Mouse (Mus musculus) thymus, postnatal 0 days (tissue): ENCODE data around the gene C1qtnf1. TPM values are rescaled to one million over a fixed set of nuclear protein-coding genes. Genes with fewer than 3 reads are reported as not detected.

ENCODE experiments used
- DNase-seq: peaks from one replicate; pipeline ENCODE4 v3.0.0-alpha.2; 2015; ENCODE audit warnings: low spot score
- polyA plus RNA-seq: library from polyadenylated mRNA; unstranded; fragments of >200 nt; fragmentation: Nextera tagmentation; extraction: Ambion mirVana; gene quantifications from 2 replicates; pipeline ENCODE4 v1.2.1, GENCODE M21; 2015

The C1qtnf1 gene
- polyA plus RNA-seq, 1 experiment from 2014 or later: 2.4 TPM

DNA sequence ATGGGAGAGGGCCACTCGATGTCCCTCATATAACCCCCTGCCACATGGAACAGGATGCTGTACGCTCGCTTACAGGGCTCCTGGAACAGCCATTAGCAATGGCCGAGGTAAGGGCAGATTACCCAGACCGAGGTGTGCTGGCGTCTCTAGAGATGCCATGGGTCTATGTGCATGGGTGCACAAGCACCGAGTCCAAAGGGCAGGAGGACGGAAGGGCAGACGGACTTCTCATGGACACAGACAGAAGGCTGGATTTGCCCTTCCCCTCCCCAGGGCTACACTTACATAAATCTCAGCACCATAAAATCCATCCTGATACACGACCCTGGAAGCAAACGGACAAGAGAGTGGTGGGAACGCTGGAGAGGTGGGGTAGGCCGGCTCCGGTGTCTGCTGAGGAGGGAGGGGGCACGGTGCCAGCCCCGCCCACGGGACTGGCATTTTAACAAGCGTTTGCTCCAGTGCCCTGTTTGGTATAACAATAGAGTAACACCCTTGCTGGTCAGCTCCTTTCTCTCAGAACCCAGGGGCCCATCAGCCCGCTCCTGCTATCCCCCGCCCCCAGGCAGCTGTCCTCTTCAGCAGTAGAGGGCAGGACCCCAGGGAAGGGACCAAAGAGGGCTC is 68.2 kb downstream of the C1qtnf1 start:
- no peak for DNase-seq

Other genes starting within 250 kb of the C1qtnf1 start
- gene Cyth1, start 179.6 kb upstream of the C1qtnf1 start, polyA plus RNA-seq: 44.7 and 46.1 TPM in 2 replicates
- 13.0 and 15.2 TPM in 2 replicates for gene Usp36, start 138.0 kb upstream of the C1qtnf1 start, polyA plus RNA-seq
- gene Cep295nl, start 85.7 kb upstream of the C1qtnf1 start, polyA plus RNA-seq: 0.21 and 0.30 TPM in 2 replicates
- 45.1 and 45.2 TPM in 2 replicates for gene Timp2, start 72.5 kb upstream of the C1qtnf1 start, polyA plus RNA-seq
- 100.0 and 116 TPM in 2 replicates for gene Lgals3bp, start 26.1 kb upstream of the C1qtnf1 start, polyA plus RNA-seq
- 24.6 and 26.6 TPM in 2 replicates for gene Cant1, start 9.1 kb upstream of the C1qtnf1 start, polyA plus RNA-seq
- gene Engase, start 48.6 kb downstream of the C1qtnf1 start, polyA plus RNA-seq: 16.0 and 17.1 TPM in 2 replicates